Mouse (Mus musculus): Measurements from ENCODE around the gene Atf6. TPM values are rescaled to one million over a fixed set of nuclear protein-coding genes. Genes with fewer than 3 reads are reported as not detected.
A peak's percentile ranks its signal among the peaks of the same experiment; 100 is the strongest.

Gene Atf6
- total RNA-seq, 2 experiments from 2014 or later = 16.3 to 18.2 TPM

- DNase-seq = no peak
- intact Hi-C loops (cut with DNase I) = no loop called here
Observed at GRCm38 (mm10) chr1:170717241-170717828, 150.2 kb downstream of the Atf6 start.

DNA sequence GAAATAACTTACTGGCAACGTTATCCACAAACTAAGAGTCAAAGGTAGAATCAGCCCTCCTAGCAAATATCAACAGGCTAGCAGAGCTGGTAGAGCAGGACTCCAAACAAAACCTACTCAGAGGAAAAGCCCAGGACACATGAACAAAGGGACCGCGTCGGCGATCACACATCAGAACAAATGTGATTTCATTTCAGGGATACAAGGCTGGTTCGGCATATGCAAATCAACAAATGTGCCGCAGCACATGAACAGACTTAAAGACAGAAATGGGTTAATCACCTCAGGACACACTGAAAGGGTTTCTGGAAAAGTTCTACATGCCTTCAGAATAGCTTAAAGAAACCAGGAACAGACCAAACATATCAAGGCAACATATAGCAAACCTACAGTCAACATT, 155.8 kb downstream of the Atf6 start:
- intact Hi-C loops (cut with DNase I) = no loop called here
- no peak for DNase-seq

DNA sequence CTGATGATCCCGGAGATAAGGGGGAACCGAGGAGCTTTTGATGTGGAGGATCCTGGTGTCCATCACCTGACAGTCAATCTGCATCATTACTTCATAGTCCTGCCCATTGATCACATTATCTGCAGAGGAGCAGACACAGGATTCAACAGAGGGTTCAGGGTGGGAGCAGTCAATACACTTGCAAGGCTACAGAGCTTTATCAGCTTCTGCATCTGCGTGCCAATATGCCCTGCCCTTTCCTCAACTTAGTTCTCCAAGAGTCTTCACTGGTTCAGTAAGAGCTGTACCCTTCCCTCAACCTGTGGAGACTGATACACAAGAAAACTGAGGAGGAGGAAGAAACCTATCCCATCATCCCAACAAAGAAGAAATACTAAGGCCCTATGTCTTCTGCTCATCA, 157.6 kb downstream of the Atf6 start:
- intact Hi-C loops (cut with DNase I) = no loop called here
- DNase-seq = no peak

DNA sequence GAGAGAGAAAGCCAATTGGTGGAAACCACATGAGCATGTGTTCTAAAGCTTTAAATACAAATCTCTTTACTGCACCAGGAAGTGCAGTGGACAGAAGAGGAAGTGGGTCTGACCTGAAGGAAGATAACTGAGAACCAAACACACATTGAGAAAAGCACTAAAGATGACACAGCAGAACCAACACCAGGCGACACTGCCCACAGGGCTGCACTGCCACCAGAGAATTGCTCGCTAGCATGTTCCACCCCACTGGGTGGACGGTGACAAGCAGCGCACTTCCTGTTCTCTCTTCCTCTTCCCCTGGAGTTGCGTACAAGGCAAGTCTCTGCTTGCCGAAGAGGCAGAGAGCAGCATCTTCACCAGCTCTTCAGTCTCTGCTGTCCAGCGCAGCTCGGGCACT, 158.1 kb downstream of the Atf6 start:
- intact Hi-C loops (cut with DNase I) = no loop called here
- DNase-seq = no peak

GRCm38 (mm10) chr1:170709034-170709433, 158.5 kb downstream of the Atf6 start:
- intact Hi-C loops (cut with DNase I) = no loop called here
- no peak for DNase-seq

GRCm38 (mm10) chr1:170706046-170706445, 161.5 kb downstream of the Atf6 start:
- intact Hi-C loops (cut with DNase I) = no loop called here
- no peak for DNase-seq

- intact Hi-C loops (cut with DNase I) = no loop called here
Observed at GRCm38 (mm10) chr1:170704911-170705594, 162.5 kb downstream of the Atf6 start.

DNA sequence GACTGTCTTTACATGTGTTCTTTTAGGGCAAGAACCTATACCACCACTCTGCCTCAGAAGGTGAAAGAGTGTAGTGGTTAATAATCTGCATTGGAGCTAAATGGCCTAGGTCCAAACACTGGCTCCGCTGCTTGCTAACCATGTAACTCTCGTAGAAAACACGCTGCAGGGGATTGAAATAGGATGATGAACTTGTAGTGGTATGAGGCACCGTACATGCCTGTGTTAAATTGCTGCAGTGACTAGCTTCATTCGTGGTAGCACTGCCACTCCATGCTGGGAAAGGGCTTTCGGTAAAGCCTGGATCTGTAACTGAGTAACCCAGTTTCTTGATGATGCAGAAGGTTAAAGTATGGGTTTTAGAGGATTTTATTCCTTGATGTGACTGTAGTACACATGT, 163.5 kb downstream of the Atf6 start:
- no peak for DNase-seq
- intact Hi-C loops (cut with DNase I) = no loop called here

More at GRCm38 (mm10) chr1:170704911-170705594, 162.5 kb downstream of the Atf6 start:
- DNase-seq = no peak

- intact Hi-C loops (cut with DNase I) = no loop called here
- DNase-seq = no peak
Observed at GRCm38 (mm10) chr1:170702958-170703357, 164.6 kb downstream of the Atf6 start.

- no peak for DNase-seq
- intact Hi-C loops (cut with DNase I) = no loop called here
Observed at GRCm38 (mm10) chr1:170702263-170702662, 165.3 kb downstream of the Atf6 start.

GRCm38 (mm10) chr1:170701582-170701981, 166.0 kb downstream of the Atf6 start:
- intact Hi-C loops (cut with DNase I) = no loop called here
- DNase-seq = no peak

GRCm38 (mm10) chr1:170701178-170701577, 166.4 kb downstream of the Atf6 start:
- intact Hi-C loops (cut with DNase I) = no loop called here
- no peak for DNase-seq

DNA sequence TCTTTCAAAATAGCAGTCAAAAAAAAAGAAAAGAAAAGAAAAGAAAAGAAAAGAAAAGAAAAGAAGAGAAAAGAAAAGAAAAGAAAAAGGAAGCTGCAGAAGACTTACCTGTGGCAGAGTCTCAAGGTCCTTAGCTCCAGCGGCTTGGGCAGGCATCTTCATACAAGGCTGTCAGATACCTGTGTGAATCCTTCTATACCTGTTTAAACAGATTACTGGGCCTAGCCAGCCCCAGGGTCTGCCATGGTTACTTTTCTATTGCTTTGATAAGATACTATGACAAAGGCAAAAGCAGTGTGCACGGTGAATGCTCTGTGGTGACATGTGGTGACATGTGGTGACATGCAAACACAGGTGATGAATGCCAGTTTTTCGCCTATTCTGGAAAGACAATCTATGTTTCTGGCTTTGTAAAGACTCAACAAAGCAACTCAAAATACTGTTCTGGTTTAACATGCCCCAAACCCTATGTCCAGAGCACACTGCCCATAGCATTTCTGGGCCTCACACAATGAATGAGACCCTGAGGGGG, 167.0 kb downstream of the Atf6 start:
- intact Hi-C loops (cut with DNase I) = no loop called here
- no peak for DNase-seq

GRCm38 (mm10) chr1:170699553-170699952, 168.0 kb downstream of the Atf6 start:
- DNase-seq = no peak
- intact Hi-C loops (cut with DNase I) = no loop called here

GRCm38 (mm10) chr1:170698771-170699170, 168.8 kb downstream of the Atf6 start:
- DNase-seq = no peak
- intact Hi-C loops (cut with DNase I) = no loop called here

DNA sequence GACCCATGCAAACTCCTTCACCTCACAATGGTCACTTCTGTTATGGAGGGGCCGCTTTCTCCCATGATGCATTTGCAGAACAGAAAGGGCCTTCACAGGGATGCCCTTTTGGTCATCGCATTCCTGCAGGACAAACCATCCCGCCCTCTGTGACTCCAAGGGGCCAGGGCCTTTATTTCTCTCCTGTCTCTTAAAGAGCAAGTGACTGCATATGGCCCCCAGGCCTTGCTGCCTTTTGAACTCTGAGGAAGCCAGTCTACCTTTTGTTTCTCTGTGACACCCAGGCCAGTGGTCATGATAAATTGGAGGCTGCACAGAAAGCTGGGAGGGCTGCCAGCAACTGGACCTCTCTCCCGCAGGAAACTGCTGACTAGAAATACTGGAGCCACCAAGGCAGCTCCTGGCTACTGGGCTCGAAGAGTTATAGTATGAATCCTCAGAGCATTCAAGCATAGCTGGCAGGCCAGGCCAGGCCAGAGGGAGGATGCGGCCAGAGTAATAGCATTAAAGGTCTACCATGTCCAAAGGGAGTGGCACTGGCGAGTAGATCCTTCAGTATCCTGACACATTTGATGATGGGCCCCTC, 169.7 kb downstream of the Atf6 start:
- intact Hi-C loops (cut with DNase I) = no loop called here
- DNase-seq = no peak

GRCm38 (mm10) chr1:170696996-170697395, 170.6 kb downstream of the Atf6 start:
- intact Hi-C loops (cut with DNase I) = no loop called here

DNA sequence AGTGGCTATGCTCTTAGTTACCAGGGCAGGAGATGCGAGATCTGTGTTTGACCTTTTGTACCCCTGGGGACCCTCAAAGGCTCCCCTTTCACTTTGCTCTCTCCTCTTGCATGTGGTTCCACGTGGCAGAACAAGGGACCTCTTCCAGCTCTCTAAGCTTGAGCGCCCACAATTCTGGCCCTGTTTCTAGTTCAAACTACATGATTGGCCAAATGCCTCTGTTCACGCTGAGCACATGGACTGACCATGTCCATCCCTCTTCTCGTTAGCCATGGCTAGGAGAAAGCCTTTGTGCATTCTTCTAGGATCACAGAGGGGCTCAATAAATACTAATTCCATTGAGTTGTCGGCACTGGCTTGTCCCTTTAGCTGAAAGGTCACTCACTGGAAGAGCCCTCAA, 172.2 kb downstream of the Atf6 start:
- no peak for DNase-seq
- intact Hi-C loops (cut with DNase I) = no loop called here

More at GRCm38 (mm10) chr1:170696996-170697395, 170.6 kb downstream of the Atf6 start:
- no peak for DNase-seq

DNA sequence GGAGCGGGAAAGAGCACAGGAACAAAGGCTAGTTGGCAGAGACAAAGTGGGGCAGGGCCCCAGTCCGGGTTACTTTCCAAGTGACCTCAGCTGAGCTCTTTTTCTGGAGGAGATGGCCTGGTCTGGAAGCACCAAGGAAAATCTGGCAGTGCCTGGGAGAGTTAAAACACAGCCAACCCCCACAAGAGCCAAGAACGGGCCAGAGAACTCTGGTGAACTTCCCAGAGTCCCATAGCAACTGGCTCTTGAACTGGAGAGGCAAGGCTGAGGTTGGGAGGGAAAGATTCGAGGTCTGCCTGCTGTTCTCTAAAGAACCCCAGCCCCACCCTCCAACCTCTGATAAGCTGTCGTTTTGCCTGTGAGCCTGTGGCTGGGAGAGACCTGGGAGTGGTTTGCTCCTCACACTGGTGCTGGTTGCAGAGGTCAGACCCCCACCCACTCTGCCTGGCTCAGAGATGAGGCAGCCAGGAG, 172.7 kb downstream of the Atf6 start:
- DNase-seq = peak; percentile 63 to 72
- intact Hi-C loops (cut with DNase I) = no loop called here

DNA sequence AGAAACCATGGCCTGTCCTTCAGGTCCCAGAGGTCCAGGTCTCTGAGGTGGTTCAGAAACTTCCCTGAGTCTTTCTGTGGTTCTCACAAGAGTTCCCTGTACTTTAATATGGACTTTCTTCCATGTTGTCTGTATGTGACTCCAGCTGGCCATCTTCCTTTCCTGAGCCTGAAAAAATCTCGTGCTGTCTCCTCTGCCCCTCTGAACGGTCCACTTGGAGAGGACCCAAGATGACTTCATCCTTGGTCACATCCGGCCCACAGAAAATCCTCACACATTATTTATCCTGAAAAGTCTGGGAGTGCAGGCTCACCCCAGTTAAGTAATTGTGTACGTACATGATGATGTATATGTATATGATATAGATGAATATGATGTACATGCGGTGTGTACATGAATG, 176.3 kb downstream of the Atf6 start:
- intact Hi-C loops (cut with DNase I) = no loop called here
- no peak for DNase-seq

GRCm38 (mm10) chr1:170689773-170690172, 177.8 kb downstream of the Atf6 start:
- DNase-seq = no peak
- intact Hi-C loops (cut with DNase I) = no loop called here

DNA sequence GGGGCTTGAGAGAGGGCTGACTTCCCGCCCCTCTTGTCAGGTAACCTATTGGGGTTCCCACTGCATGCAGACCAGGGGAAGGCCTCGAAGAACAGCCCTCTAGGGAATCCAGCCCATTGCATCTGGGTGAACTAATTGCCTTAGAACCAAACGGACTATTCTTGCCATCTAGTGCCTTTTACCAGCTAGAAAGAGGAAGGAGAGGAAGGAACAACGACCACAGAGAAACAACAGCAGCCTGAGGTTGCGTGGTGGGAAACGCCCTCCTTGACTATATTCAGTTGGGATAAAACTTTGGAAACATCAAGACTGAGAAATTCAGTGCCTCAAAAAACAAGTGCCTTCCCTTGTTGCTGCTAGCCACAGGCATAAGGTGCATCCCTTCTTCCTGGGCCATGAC, 183.7 kb downstream of the Atf6 start:
- no peak for DNase-seq
- intact Hi-C loops (cut with DNase I) = no loop called here
